Mouse (Mus musculus) liver, embryonic 11.5 days (tissue): Measurements from ENCODE around the gene Cabin1. TPM values are rescaled to one million over a fixed set of nuclear protein-coding genes. Genes with fewer than 3 reads are reported as not detected.

Experiments
- ATAC-seq: fragments of 200-750 bp; cut with Nextera tagmentation; replicated peaks from 2 replicates; pipeline ENCODE4 v1.8.0; 2017; ENCODE audit warnings: moderate number of reproducible peaks, mild to moderate bottlenecking, moderate TSS enrichment, moderate library complexity; ENCODE audit not compliant: low FRiP score
- DNase-seq: peaks from one replicate; pipeline ENCODE4 v3.0.0-alpha.2; 2017; ENCODE audit warnings: low spot score
- H3K27ac ChIP-seq: fragments of 300-500 bp; sonication (generic); 2 replicates; pipeline ENCODE4 v1.5.1; 2014; ENCODE audit warnings: mild to moderate bottlenecking, low read depth, low read length, control low read depth
- H3K27me3 ChIP-seq: fragments of 300-500 bp; sonication (generic); replicated peaks from 2 replicates; pipeline ENCODE4 v1.6.1; 2014; ENCODE audit warnings: low read length, mixed read lengths; ENCODE audit not compliant: control insufficient read depth, insufficient read depth
- H3K36me3 ChIP-seq: fragments of 300-500 bp; sonication (generic); 2 replicates; pipeline ENCODE4 v1.6.1; 2014; ENCODE audit warnings: mild to moderate bottlenecking, low read length, moderate library complexity, mixed read lengths; ENCODE audit not compliant: control insufficient read depth, insufficient read depth
- H3K4me1 ChIP-seq: fragments of 300-500 bp; sonication (generic); replicated peaks from 2 replicates; pipeline ENCODE4 v1.6.1; 2014; ENCODE audit warnings: low read length, mixed read lengths; ENCODE audit not compliant: control insufficient read depth, insufficient read depth
- H3K4me2 ChIP-seq: fragments of 300-500 bp; sonication (generic); 2 replicates; pipeline ENCODE4 v1.6.1; 2014; ENCODE audit warnings: mild to moderate bottlenecking, control low read depth, moderate library complexity
- H3K4me3 ChIP-seq: fragments of 300-500 bp; sonication (generic); 2 replicates; pipeline ENCODE4 v1.5.1; 2014; ENCODE audit warnings: low read depth, low read length, control low read depth
- H3K9ac ChIP-seq: fragments of 300-500 bp; sonication (generic); 2 replicates; pipeline ENCODE4 v1.6.1; 2014; ENCODE audit warnings: low read depth, low read length, control low read depth
- H3K9me3 ChIP-seq: fragments of 300-500 bp; sonication (generic); 2 replicates; pipeline ENCODE4 v1.6.1; 2016; ENCODE audit warnings: low read length, inconsistent platforms, mixed read lengths; ENCODE audit not compliant: control insufficient read depth
- WGBS: fragments of 180-500 bp; shearing (Covaris S2); extraction: QIAGEN DNeasy Blood & Tissue Kit; methylation state at CpG from one replicate; pipeline ENCODE4 v1.1.7; 2014; 5-methylcytosine and 5-hydroxymethylcytosine counted together
- polyA plus RNA-seq: library from polyadenylated mRNA; unstranded; fragments of >200 nt; fragmentation: Nextera tagmentation; extraction: Ambion mirVana; gene quantifications from 2 replicates; pipeline ENCODE4 v1.2.1, GENCODE M21; 2014

Gene Cabin1
- polyA plus RNA-seq, 1 experiment from 2014 or later: 33.3 TPM

- Histone ChIP-seq H3K9me3 (no peaks in the 10 kb centered on the region), H3K4me3 (no peak overlapping the region), H3K27ac (no peak overlapping the region), H3K36me3 (no peaks in the 10 kb centered on the region), H3K27me3 (no peaks in the 10 kb centered on the region), H3K4me2 (no peak overlapping the region), H3K9ac (no peak overlapping the region), H3K4me1 (no peaks in the 10 kb centered on the region)
- DNase-seq (no peak), ATAC-seq (no peak)
- 55% methylated on average over 3 of the region's 3 CpGs for WGBS
These were observed 137.2 kb downstream of the Cabin1 start for GRCm38 (mm10) chr10:75626991-75627390.

DNA sequence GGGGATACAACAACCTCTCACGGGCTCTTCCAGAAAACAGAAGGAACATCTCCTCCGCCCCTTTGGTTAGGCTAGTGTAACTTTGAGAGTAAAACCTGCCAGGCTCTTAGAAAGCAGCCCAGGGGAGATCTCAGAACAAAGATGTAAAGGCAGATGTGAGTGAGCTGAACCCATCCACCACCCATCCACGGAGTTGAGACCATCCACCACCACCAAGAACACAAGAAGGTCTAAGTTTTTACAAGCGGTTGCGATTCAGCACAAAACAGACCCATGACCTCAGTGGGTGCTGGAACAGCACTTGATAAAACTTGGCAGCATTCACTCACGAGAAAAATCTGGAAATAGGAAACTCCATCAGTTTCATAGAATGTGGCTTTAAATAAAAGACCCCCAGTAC is 138.2 kb downstream of the Cabin1 start:
- Histone ChIP-seq H3K4me3 (no peak overlapping the region), H3K4me2 (no peak overlapping the region), H3K9ac (no peak overlapping the region), H3K27ac (no peak overlapping the region), H3K27me3 (no peaks in the 10 kb centered on the region), H3K36me3 (no peaks in the 10 kb centered on the region), H3K4me1 (no peaks in the 10 kb centered on the region), H3K9me3 (no peaks in the 10 kb centered on the region)
- ATAC-seq (no peak), DNase-seq (no peak)
- 56% methylated on average over 6 of the region's 6 CpGs for WGBS

- 52% methylated on average over 3 of the region's 3 CpGs for WGBS
These were observed 143.3 kb downstream of the Cabin1 start for GRCm38 (mm10) chr10:75620818-75621217.

GRCm38 (mm10) chr10:75616044-75616443 is 148.1 kb downstream of the Cabin1 start:
- WGBS: 70% methylated on average over 4 of the region's 4 CpGs

More at GRCm38 (mm10) chr10:75620818-75621217, 143.3 kb downstream of the Cabin1 start:
- H3K4me2 ChIP-seq: no peak overlapping the region
- H3K36me3 ChIP-seq: no peaks in the 10 kb centered on the region
- no peak overlapping the region for H3K4me3 ChIP-seq
- no peak overlapping the region for H3K9ac ChIP-seq
- H3K27me3 ChIP-seq: no peaks in the 10 kb centered on the region
- no peak for DNase-seq
- no peaks in the 10 kb centered on the region for H3K4me1 ChIP-seq
- H3K9me3 ChIP-seq: no peaks in the 10 kb centered on the region
- no peak overlapping the region for H3K27ac ChIP-seq
- no peak for ATAC-seq

GRCm38 (mm10) chr10:75610486-75610885 is 153.7 kb downstream of the Cabin1 start:
- no peak overlapping the region for H3K4me2 ChIP-seq
- DNase-seq (no peak), ATAC-seq (no peak)
- H3K9me3 ChIP-seq: no peaks in the 10 kb centered on the region
- H3K4me1 ChIP-seq: 0 out of 2 replicates have a peak, but pooled peaks cover 2% of the 10 kb centered on the region
- H3K9ac ChIP-seq: no peak overlapping the region
- 48% methylated on average over 7 of the region's 7 CpGs for WGBS
- H3K27ac ChIP-seq: no peak overlapping the region
- H3K27me3 ChIP-seq: no peaks in the 10 kb centered on the region
- H3K4me3 ChIP-seq: no peak overlapping the region
- H3K36me3 ChIP-seq: no peaks in the 10 kb centered on the region

More at GRCm38 (mm10) chr10:75616044-75616443, 148.1 kb downstream of the Cabin1 start:
- no peaks in the 10 kb centered on the region for H3K27me3 ChIP-seq
- DNase-seq (no peak), ATAC-seq (no peak)
- no peak overlapping the region for H3K9ac ChIP-seq
- no peaks in the 10 kb centered on the region for H3K9me3 ChIP-seq
- H3K4me1 ChIP-seq: 0 out of 2 replicates have a peak, but pooled peaks cover 2% of the 10 kb centered on the region
- no peaks in the 10 kb centered on the region for H3K36me3 ChIP-seq
- no peak overlapping the region for H3K27ac ChIP-seq
- no peak overlapping the region for H3K4me2 ChIP-seq
- no peak overlapping the region for H3K4me3 ChIP-seq

DNA sequence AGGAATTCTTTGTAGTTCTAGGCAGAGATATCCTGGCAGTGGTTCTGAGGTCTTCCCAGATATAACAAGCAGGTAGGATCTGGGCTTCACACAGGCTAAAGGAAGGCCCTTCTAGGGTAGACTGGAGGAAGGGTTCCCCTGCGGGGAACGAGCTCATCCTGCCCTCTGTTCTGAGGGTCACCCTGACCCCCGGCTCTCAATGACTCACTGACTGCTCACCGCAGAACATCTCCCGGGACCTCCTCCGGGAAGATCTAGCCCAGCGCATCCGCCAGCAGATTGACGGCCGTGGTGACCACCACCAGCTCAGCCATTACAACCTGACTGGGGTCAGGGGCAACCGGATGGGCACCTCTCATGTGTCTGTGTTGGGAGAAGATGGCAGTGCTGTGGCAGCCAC is 155.2 kb downstream of the Cabin1 start:
- no peaks in the 10 kb centered on the region for H3K9me3 ChIP-seq
- no peak overlapping the region for H3K27ac ChIP-seq
- no peaks in the 10 kb centered on the region for H3K36me3 ChIP-seq
- 78% methylated on average over 11 of the region's 11 CpGs for WGBS
- H3K4me2 ChIP-seq: no peak overlapping the region
- H3K9ac ChIP-seq: no peak overlapping the region
- no peak for DNase-seq
- H3K4me1 ChIP-seq: no peaks in the 10 kb centered on the region
- ATAC-seq: no peak
- no peaks in the 10 kb centered on the region for H3K27me3 ChIP-seq
- H3K4me3 ChIP-seq: no peak overlapping the region

DNA sequence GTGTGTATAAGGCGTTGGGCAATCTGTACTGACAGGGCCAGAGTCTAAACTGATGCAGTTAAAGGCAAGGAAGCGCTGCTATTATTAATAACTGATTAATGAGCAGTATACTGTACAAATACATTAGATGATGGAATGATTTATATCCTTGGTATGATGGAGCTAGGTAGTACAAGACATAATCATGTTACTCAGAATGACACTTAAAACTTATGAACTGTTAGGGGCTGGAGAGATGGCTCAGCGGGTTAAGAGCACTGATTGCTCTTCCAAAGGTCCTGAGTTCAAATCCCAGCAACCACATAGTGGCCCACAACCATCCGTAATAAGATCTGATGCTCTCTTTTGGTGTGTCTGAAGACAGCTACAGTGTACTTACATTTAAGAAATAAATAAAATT is 156.9 kb downstream of the Cabin1 start:
- Histone ChIP-seq H3K4me1 (no peaks in the 10 kb centered on the region), H3K36me3 (no peaks in the 10 kb centered on the region), H3K4me3 (no peak overlapping the region), H3K4me2 (no peak overlapping the region), H3K27ac (no peak overlapping the region), H3K9ac (no peak overlapping the region), H3K27me3 (no peaks in the 10 kb centered on the region), H3K9me3 (no peaks in the 10 kb centered on the region)
- WGBS: 81% methylated on average over 4 of the region's 4 CpGs
- no peak for ATAC-seq
- DNase-seq: no peak

DNA sequence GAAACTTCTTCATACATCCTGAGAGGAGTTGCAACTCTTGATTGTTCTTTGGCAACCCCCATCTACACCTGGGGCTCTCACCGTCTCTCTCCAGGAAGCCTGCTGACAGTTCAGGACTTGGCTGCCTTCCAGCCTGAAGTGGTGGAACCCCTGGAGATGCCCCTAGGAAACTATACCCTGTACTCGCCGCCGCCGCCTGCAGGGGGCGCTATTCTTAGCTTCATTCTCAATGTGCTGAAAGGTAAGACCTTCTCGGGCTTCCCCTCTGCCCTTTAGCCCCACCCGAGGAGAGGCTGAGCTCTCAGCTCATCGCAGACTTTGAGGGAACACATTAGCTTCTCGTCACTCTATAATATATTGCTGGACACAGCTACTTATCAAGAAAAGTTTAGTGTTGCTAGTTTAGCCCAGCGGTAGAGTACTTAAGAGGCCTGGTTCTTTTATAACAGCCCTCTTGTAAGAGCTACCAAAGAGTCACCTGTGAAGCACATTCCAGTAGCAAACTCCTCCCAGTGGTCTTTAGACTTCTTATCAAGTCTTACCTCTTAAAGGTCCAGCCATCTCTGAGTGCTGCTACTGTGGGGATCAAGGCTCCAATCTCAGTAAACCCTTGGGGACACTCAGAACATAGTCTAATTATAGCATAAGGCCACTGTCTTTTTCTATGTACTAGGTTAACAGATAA is 158.8 kb downstream of the Cabin1 start:
- no peak overlapping the region for H3K9ac ChIP-seq
- H3K4me3 ChIP-seq: no peak overlapping the region
- no peaks in the 10 kb centered on the region for H3K9me3 ChIP-seq
- ATAC-seq (no peak), DNase-seq (no peak)
- H3K36me3 ChIP-seq: no peaks in the 10 kb centered on the region
- H3K4me1 ChIP-seq: no peaks in the 10 kb centered on the region
- H3K27me3 ChIP-seq: no peaks in the 10 kb centered on the region
- 38% methylated on average over 11 of the region's 11 CpGs for WGBS
- H3K4me2 ChIP-seq: no peak overlapping the region
- no peak overlapping the region for H3K27ac ChIP-seq

DNA sequence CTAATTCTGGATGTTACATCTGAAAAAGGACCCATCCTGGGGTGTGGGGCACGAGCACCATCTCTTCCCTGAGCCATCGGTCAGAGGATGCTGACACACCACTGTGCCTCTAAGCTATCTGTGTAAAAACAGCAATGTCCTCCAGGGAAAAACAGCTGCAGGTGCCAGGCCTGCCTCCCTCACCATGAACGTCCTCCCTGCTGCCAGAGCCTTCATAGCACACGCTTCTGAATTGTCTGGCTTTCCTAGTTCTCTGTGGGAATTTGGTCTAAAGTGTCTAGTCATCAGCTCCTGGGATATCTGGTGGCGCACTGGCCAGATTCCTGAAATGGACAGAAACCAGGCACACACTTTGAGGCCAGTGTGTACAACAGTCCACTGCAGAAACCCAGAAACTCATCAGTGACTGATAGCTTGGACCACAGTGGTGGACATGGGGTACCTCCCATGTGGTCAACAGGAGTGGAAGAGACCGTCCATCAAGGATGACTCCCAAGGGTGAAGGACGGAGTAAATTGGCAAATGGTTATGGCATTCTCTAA is 163.9 kb downstream of the Cabin1 start:
- WGBS: 77% methylated on average over 7 of the region's 7 CpGs
- Histone ChIP-seq H3K9me3 (peaks cover 5% of the 10 kb centered on the region; the same call in 1 of the 2 replicates), H3K27ac (no peak overlapping the region), H3K4me3 (no peak overlapping the region), H3K27me3 (no peaks in the 10 kb centered on the region), H3K9ac (no peak overlapping the region), H3K4me2 (no peak overlapping the region), H3K4me1 (no peaks in the 10 kb centered on the region), H3K36me3 (no peaks in the 10 kb centered on the region)
- DNase-seq: no peak
- ATAC-seq: no peak
